Mouse (Mus musculus) small intestine, adult 2 months (tissue): Measurements from ENCODE around the gene Ttc8. TPM values are rescaled to one million over a fixed set of nuclear protein-coding genes. Genes with fewer than 3 reads are reported as not detected.

ENCODE experiments used
- H3K27ac ChIP-seq: fragments of 200-500 bp; 2 replicates; pipeline ENCODE4 v1.5.1; 2012; ENCODE audit warnings: low read depth, low read length, control low read depth, inconsistent platforms; ENCODE audit not compliant: insufficient read depth
- H3K27me3 ChIP-seq: fragments of 200-500 bp; 2 replicates; pipeline ENCODE4 v1.6.1; 2012; ENCODE audit warnings: mild to moderate bottlenecking, moderate library complexity, low read length, inconsistent platforms; ENCODE audit not compliant: control insufficient read depth, insufficient read depth
- H3K36me3 ChIP-seq: fragments of 200-500 bp; 2 replicates; pipeline ENCODE4 v1.6.1; 2012; ENCODE audit warnings: mild to moderate bottlenecking, low read length, control low read depth, inconsistent platforms; ENCODE audit not compliant: control insufficient read depth, insufficient read depth
- H3K4me1 ChIP-seq: fragments of 200-500 bp; 2 replicates; pipeline ENCODE4 v1.6.1; 2012; ENCODE audit warnings: low read length, inconsistent platforms, mixed read lengths; ENCODE audit not compliant: control insufficient read depth, insufficient read depth, insufficient read length
- H3K4me3 ChIP-seq: fragments of 200-500 bp; 2 replicates; pipeline ENCODE4 v1.5.1; 2012; ENCODE audit warnings: low read depth, mild to moderate bottlenecking, control low read depth, inconsistent platforms, low read length, moderate library complexity
- CTCF ChIP-seq: fragments of 200-500 bp; IDR thresholded peaks from 2 replicates; pipeline ENCODE4 v1.5.1; 2012; ENCODE audit warnings: low read depth, mild to moderate bottlenecking, control low read depth, inconsistent platforms, low read length, moderate library complexity, mixed read lengths; ENCODE audit not compliant: insufficient replicate concordance, insufficient read length; ENCODE audit errors: extremely low read depth
- POLR2A ChIP-seq: fragments of 200-500 bp; IDR thresholded peaks from 2 replicates; pipeline ENCODE4 v1.6.1; 2012; ENCODE audit warnings: low read depth, mild to moderate bottlenecking, control low read depth, inconsistent platforms, low read length, moderate library complexity
- WGBS: fragments of 180-500 bp; shearing (Covaris S2); methylation state at CpG from one replicate; pipeline ENCODE4 v1.1.7; 2018; 5-methylcytosine and 5-hydroxymethylcytosine counted together
- polyA plus RNA-seq: library from polyadenylated mRNA; depleted of rRNA; stranded (reverse); fragments of >200 nt; gene quantifications from 2 replicates; pipeline ENCODE4 v1.2.3, GENCODE M21; 2012

The Ttc8 gene
- polyA plus RNA-seq, 1 experiment, result 3.5 TPM

- H3K36me3 ChIP-seq, result no peaks in the 10 kb centered on the region
- H3K27me3 ChIP-seq, result no peaks in the 10 kb centered on the region
- no peak for TF ChIP-seq CTCF
- TF ChIP-seq POLR2A, result no peak
- H3K4me3 ChIP-seq, result no peak overlapping the region
- H3K4me1 ChIP-seq, result no peaks in the 10 kb centered on the region
- WGBS, result 56% methylated on average over 12 of the region's 12 CpGs
- H3K27ac ChIP-seq, result no peak overlapping the region
Observed at GRCm38 (mm10) chr12:98974157-98974804, 53.9 kb downstream of the Ttc8 start.

DNA sequence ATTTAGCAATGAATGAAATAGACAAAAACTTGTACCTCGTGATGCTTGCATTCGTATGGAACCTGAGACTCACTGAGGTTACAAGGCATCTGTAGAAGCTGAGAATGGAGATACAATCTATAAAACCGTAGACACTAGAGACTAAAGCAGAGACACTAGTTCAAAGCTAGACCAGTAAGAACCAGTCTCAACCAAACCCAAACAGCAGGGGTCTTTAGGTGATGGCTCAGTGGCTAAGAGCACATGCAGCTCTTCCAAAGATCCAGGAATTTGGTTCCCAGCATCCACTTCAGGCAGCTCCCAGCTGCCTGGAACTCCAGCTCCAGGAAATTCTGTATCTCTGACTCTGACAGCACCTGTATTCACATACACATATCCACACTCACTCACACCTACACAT, 60.7 kb downstream of the Ttc8 start:
- 90% methylated on average over 3 of the region's 3 CpGs for WGBS
- H3K4me1 ChIP-seq, result no peaks in the 10 kb centered on the region
- TF ChIP-seq POLR2A (no peak), CTCF (no peak)
- H3K27ac ChIP-seq, result no peak overlapping the region
- H3K4me3 ChIP-seq, result no peak overlapping the region
- H3K36me3 ChIP-seq, result no peaks in the 10 kb centered on the region
- no peaks in the 10 kb centered on the region for H3K27me3 ChIP-seq

- no peaks in the 10 kb centered on the region for H3K4me1 ChIP-seq
- H3K27me3 ChIP-seq, result no peaks in the 10 kb centered on the region
- H3K27ac ChIP-seq, result no peak overlapping the region
- no peak overlapping the region for H3K4me3 ChIP-seq
- no peaks in the 10 kb centered on the region for H3K36me3 ChIP-seq
- WGBS, result 87% methylated on average over 2 of the region's 2 CpGs
- TF ChIP-seq CTCF (no peak), POLR2A (no peak)
Observed at GRCm38 (mm10) chr12:98984785-98985184, 64.4 kb downstream of the Ttc8 start.

- TF ChIP-seq CTCF (no peak), POLR2A (no peak)
- Histone ChIP-seq H3K4me1 (no peaks in the 10 kb centered on the region), H3K36me3 (no peaks in the 10 kb centered on the region), H3K27ac (no peak overlapping the region), H3K27me3 (no peaks in the 10 kb centered on the region), H3K4me3 (no peak overlapping the region)
- WGBS, result 52% methylated on average over 2 of the region's 2 CpGs
Observed at GRCm38 (mm10) chr12:98991076-98991829, 70.9 kb downstream of the Ttc8 start.

- Histone ChIP-seq H3K27ac (no peak overlapping the region), H3K27me3 (no peaks in the 10 kb centered on the region), H3K4me1 (no peaks in the 10 kb centered on the region), H3K36me3 (no peaks in the 10 kb centered on the region), H3K4me3 (no peak overlapping the region)
- TF ChIP-seq POLR2A (no peak), CTCF (no peak)
- WGBS, result 78% methylated on average over 3 of the region's 3 CpGs
Observed at GRCm38 (mm10) chr12:98991830-98992216, 71.4 kb downstream of the Ttc8 start.

DNA sequence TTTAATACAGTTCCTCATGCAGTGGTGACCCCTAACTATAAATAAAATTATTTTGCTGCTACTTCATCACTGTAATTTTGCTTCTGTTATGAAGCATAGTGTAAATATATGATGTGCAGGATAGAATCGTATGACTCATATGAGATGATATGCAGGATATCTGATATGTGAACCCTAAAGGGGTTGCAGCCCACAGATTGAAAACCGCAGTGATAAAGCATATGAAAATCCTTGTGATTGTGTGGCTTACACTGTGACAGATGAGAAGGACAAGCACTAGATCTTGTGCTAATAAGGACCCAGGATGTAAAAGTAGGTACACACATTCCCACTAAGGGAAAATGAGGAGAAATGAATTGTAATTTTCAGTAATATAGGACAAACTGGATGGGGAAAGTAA, 73.4 kb downstream of the Ttc8 start:
- no peak overlapping the region for H3K4me3 ChIP-seq
- WGBS, result 87% methylated on average over 2 of the region's 2 CpGs
- no peaks in the 10 kb centered on the region for H3K27me3 ChIP-seq
- H3K36me3 ChIP-seq, result no peaks in the 10 kb centered on the region
- TF ChIP-seq POLR2A, result no peak
- no peak for TF ChIP-seq CTCF
- H3K4me1 ChIP-seq, result no peaks in the 10 kb centered on the region
- H3K27ac ChIP-seq, result no peak overlapping the region

DNA sequence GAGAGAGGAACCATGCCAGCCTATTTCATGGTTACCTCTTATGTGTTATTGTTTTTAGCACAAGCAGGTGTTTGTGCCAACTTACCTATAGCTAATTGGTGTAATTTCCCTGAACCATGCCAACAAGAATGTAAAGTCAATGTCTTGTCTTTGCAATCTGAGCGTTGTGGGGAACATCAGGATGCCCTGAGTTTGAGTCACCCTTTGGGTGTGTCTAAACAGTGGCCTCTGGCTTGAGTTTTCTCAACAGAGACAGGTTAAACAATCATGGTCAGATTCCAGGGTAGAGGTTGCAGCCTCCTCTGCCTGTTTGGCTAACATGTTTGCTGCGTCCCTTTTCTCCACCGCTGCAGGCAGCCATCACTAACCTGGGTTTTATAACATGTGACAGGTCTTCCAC, 74.0 kb downstream of the Ttc8 start:
- Histone ChIP-seq H3K27me3 (no peaks in the 10 kb centered on the region), H3K4me1 (no peaks in the 10 kb centered on the region), H3K27ac (no peak overlapping the region), H3K4me3 (no peak overlapping the region), H3K36me3 (no peaks in the 10 kb centered on the region)
- TF ChIP-seq CTCF, result no peak
- no peak for TF ChIP-seq POLR2A
- WGBS, result 66% methylated on average over 3 of the region's 3 CpGs
